Mouse (Mus musculus): ENCODE measurements around the gene Magel2.

The Magel2 gene

DNA sequence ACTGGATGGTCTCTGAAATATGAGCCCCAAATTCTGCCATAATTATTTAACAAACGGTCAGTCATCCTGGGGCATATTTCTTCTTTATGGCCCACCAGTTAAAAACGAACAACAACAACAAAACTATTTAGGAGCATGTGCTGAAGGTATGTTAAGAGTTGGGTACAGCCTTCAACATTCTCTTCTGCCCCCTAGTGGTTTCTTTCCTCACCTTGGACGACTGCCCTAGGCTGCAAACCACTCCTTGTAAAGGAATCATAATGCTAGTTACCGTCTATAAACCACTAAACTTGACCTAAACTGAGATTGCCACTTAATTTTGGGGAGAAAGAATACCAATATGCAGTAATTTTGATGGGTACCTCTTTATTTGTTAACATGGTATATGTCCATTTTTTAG lies 1.2 kb upstream of the Magel2 start:
- no peak overlapping the region for H3K4me3 ChIP-seq (replicated peaks; ENCODE audit: low read length)
- H3K27me3 ChIP-seq (ENCODE audit: insufficient read depth, low read length), result peaks cover 56% of the 10 kb centered on the region
- TF ChIP-seq POU5F1 (IDR thresholded peaks at IDR 0.05; ENCODE audit: borderline replicate concordance, low read length), result no peak
- TF ChIP-seq CTCF (conservative IDR thresholded peaks at IDR 0.05; ENCODE audit: low read length), result peak; percentile 44
- peaks cover 23% of the 10 kb centered on the region for H3K4me1 ChIP-seq (replicated peaks; ENCODE audit: low read depth, low read length)
- H3K9me3 ChIP-seq (ENCODE audit: low read length), result no peaks in the 10 kb centered on the region
- H3K36me3 ChIP-seq (ENCODE audit: insufficient read depth, low read length), result no peaks in the 10 kb centered on the region

DNA sequence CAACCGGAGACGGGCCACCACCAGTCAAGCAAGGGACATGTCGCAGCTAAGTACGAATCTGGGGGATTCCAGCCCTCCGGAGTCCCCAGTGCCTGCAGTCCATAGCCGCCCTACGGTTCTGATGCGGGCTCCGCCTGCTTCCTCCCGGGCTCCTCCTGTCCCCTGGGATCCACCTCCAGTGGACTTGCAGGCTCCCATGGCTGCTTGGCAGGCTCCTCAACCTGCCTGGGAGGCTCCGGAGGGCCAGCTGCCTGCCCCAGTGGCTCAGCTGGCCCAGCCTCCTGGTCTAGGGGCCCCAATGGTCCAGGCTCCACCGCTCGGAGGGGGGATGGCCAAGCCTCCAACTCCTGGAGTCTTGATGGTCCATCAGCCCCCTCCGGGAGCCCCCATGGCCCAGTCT lies 503 bp downstream of the Magel2 start:
- no peak for TF ChIP-seq POU5F1 (IDR thresholded peaks at IDR 0.05; ENCODE audit: borderline replicate concordance, low read length)
- no peak for TF ChIP-seq CTCF (conservative IDR thresholded peaks at IDR 0.05; ENCODE audit: low read length)
- no peak for TF ChIP-seq NANOG (IDR thresholded peaks at IDR 0.05; ENCODE audit: borderline replicate concordance, low read length)
- peaks cover 65% of the 10 kb centered on the region for H3K27me3 ChIP-seq (ENCODE audit: insufficient read depth, low read length)
- H3K4me3 ChIP-seq (replicated peaks; ENCODE audit: low read length), result peak overlapping the region; percentile 79
- H3K9me3 ChIP-seq (ENCODE audit: low read length), result no peaks in the 10 kb centered on the region
- peaks cover 23% of the 10 kb centered on the region for H3K4me1 ChIP-seq (replicated peaks; ENCODE audit: low read depth, low read length)
- no peaks in the 10 kb centered on the region for H3K36me3 ChIP-seq (ENCODE audit: insufficient read depth, low read length)

- H3K4me1 ChIP-seq (replicated peaks; ENCODE audit: low read depth, low read length), result peaks cover 23% of the 10 kb centered on the region
- no peaks in the 10 kb centered on the region for H3K36me3 ChIP-seq (ENCODE audit: insufficient read depth, low read length)
- no peaks in the 10 kb centered on the region for H3K9me3 ChIP-seq (ENCODE audit: low read length)
- H3K27me3 ChIP-seq (ENCODE audit: insufficient read depth, low read length), result peaks cover 65% of the 10 kb centered on the region
- no peak for TF ChIP-seq NANOG (IDR thresholded peaks at IDR 0.05; ENCODE audit: borderline replicate concordance, low read length)
- TF ChIP-seq CTCF (conservative IDR thresholded peaks at IDR 0.05; ENCODE audit: low read length), result no peak
- TF ChIP-seq POU5F1 (IDR thresholded peaks at IDR 0.05; ENCODE audit: borderline replicate concordance, low read length), result no peak
- H3K4me3 ChIP-seq (replicated peaks; ENCODE audit: low read length), result no peak overlapping the region
These were observed 1.7 kb downstream of the Magel2 start for GRCm38 (mm10) chr7:62378529-62378928.

- TF ChIP-seq CTCF (conservative IDR thresholded peaks at IDR 0.05; ENCODE audit: low read length) (peak; percentile 60), POU5F1 (IDR thresholded peaks at IDR 0.05; ENCODE audit: borderline replicate concordance, low read length) (no peak)
These were observed 5.6 kb downstream of the Magel2 start for GRCm38 (mm10) chr7:62382391-62382790.

GRCm38 (mm10) chr7:62388291-62388690 lies 11.5 kb downstream of the Magel2 start:
- peaks cover 8% of the 10 kb centered on the region for H3K27me3 ChIP-seq (ENCODE audit: insufficient read depth, low read length)
- H3K9me3 ChIP-seq (ENCODE audit: low read length), result no peaks in the 10 kb centered on the region
- H3K36me3 ChIP-seq (ENCODE audit: insufficient read depth, low read length), result no peaks in the 10 kb centered on the region
- no peak overlapping the region for H3K4me3 ChIP-seq (replicated peaks; ENCODE audit: low read length)
- no peaks in the 10 kb centered on the region for H3K4me1 ChIP-seq (replicated peaks; ENCODE audit: low read depth, low read length)
- TF ChIP-seq NANOG (IDR thresholded peaks at IDR 0.05; ENCODE audit: borderline replicate concordance, low read length) (no peak), CTCF (conservative IDR thresholded peaks at IDR 0.05; ENCODE audit: low read length) (peak; percentile 28)

More at GRCm38 (mm10) chr7:62382391-62382790, 5.6 kb downstream of the Magel2 start:
- Histone ChIP-seq H3K4me3 (replicated peaks; ENCODE audit: low read length) (no peak overlapping the region), H3K27me3 (ENCODE audit: insufficient read depth, low read length) (peaks cover 47% of the 10 kb centered on the region), H3K36me3 (ENCODE audit: insufficient read depth, low read length) (no peaks in the 10 kb centered on the region), H3K9me3 (ENCODE audit: low read length) (no peaks in the 10 kb centered on the region), H3K4me1 (replicated peaks; ENCODE audit: low read depth, low read length) (peaks cover 18% of the 10 kb centered on the region)

- Histone ChIP-seq H3K36me3 (ENCODE audit: insufficient read depth, low read length) (no peaks in the 10 kb centered on the region), H3K9me3 (ENCODE audit: low read length) (no peaks in the 10 kb centered on the region), H3K4me1 (replicated peaks; ENCODE audit: low read depth, low read length) (no peaks in the 10 kb centered on the region), H3K27me3 (ENCODE audit: insufficient read depth, low read length) (peaks cover 4% of the 10 kb centered on the region; the same call in 1 of the 2 replicates), H3K4me3 (replicated peaks; ENCODE audit: low read length) (no peak overlapping the region)
- TF ChIP-seq NANOG (IDR thresholded peaks at IDR 0.05; ENCODE audit: borderline replicate concordance, low read length) (no peak), CTCF (conservative IDR thresholded peaks at IDR 0.05; ENCODE audit: low read length) (no peak), POU5F1 (IDR thresholded peaks at IDR 0.05; ENCODE audit: borderline replicate concordance, low read length) (no peak)
These were observed 15.4 kb downstream of the Magel2 start for GRCm38 (mm10) chr7:62392202-62392601.

DNA sequence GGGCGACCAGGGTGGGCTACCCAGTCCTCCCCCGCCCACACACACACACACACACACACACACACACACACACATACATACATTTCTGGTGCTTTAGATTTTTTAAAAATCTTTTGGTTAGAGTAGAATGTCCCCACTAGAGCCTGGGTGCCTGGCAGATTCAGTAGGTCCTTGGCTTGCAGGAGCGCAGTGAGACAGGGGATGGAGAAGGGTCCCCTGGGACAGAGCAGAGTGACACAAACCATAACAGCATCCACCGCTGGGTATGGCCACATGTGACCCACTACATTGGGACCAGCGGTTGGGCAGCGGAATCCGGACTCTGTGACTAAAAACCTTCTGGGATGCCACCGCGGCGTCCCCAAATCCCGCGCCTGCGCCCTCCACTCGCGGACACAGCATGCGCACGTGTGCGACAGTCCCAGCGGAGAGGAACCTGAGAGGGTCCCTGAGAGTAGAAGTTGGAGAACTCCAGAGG lies 29.8 kb downstream of the Magel2 start:
- Histone ChIP-seq H3K36me3 (ENCODE audit: insufficient read depth, low read length) (no peaks in the 10 kb centered on the region), H3K27me3 (ENCODE audit: insufficient read depth, low read length) (peaks cover 32% of the 10 kb centered on the region), H3K4me1 (replicated peaks; ENCODE audit: low read depth, low read length) (no peaks in the 10 kb centered on the region), H3K4me3 (replicated peaks; ENCODE audit: low read length) (peak overlapping the region; percentile 70), H3K9me3 (ENCODE audit: low read length) (no peaks in the 10 kb centered on the region)
- no peak for TF ChIP-seq POU5F1 (IDR thresholded peaks at IDR 0.05; ENCODE audit: borderline replicate concordance, low read length)

- no peak overlapping the region for H3K4me3 ChIP-seq (replicated peaks; ENCODE audit: low read length)
- H3K9me3 ChIP-seq (ENCODE audit: low read length), result no peaks in the 10 kb centered on the region
- TF ChIP-seq CTCF (conservative IDR thresholded peaks at IDR 0.05; ENCODE audit: low read length), result no peak
- TF ChIP-seq POU5F1 (IDR thresholded peaks at IDR 0.05; ENCODE audit: borderline replicate concordance, low read length), result no peak
- no peaks in the 10 kb centered on the region for H3K36me3 ChIP-seq (ENCODE audit: insufficient read depth, low read length)
- H3K27me3 ChIP-seq (ENCODE audit: insufficient read depth, low read length), result peaks cover 35% of the 10 kb centered on the region
- no peaks in the 10 kb centered on the region for H3K4me1 ChIP-seq (replicated peaks; ENCODE audit: low read depth, low read length)
These were observed 31.0 kb downstream of the Magel2 start for GRCm38 (mm10) chr7:62407803-62408202.

- TF ChIP-seq POU5F1 (IDR thresholded peaks at IDR 0.05; ENCODE audit: borderline replicate concordance, low read length), result no peak
- no peak for TF ChIP-seq NANOG (IDR thresholded peaks at IDR 0.05; ENCODE audit: borderline replicate concordance, low read length)
- no peak for TF ChIP-seq CTCF (conservative IDR thresholded peaks at IDR 0.05; ENCODE audit: low read length)
- H3K9me3 ChIP-seq (ENCODE audit: low read length), result no peaks in the 10 kb centered on the region; the same call in 1 of the 2 replicates
- H3K4me1 ChIP-seq (replicated peaks; ENCODE audit: low read depth, low read length), result peaks cover 29% of the 10 kb centered on the region
- peaks cover 10% of the 10 kb centered on the region; the same call in 1 of the 2 replicates for H3K27me3 ChIP-seq (ENCODE audit: insufficient read depth, low read length)
- no peaks in the 10 kb centered on the region for H3K36me3 ChIP-seq (ENCODE audit: insufficient read depth, low read length)
- no peak overlapping the region for H3K4me3 ChIP-seq (replicated peaks; ENCODE audit: low read length)
These were observed 38.4 kb downstream of the Magel2 start for GRCm38 (mm10) chr7:62415222-62415621.
